Mouse (Mus musculus) frontal cortex, adult 2 months (tissue): ENCODE data around the gene Stx16. TPM values are rescaled to one million over a fixed set of nuclear protein-coding genes. Genes with fewer than 3 reads are reported as not detected.

Experiments used
- DNase-seq, 2 experiments: peaks; one replicate each; pipeline ENCODE4 v3.0.0; 2022; ENCODE audit warnings: low spot score in 1 of 2; ENCODE audit errors: extremely low spot score in 1 of 2
- polyA plus RNA-seq: library from polyadenylated mRNA; depleted of rRNA; stranded (reverse); fragments of >200 nt; gene quantifications from 2 replicates; pipeline ENCODE4 v1.2.3, GENCODE M21; 2012; rRNA removed

Gene Stx16
- polyA plus RNA-seq = 66.2 and 73.0 TPM in 2 replicates

DNA sequence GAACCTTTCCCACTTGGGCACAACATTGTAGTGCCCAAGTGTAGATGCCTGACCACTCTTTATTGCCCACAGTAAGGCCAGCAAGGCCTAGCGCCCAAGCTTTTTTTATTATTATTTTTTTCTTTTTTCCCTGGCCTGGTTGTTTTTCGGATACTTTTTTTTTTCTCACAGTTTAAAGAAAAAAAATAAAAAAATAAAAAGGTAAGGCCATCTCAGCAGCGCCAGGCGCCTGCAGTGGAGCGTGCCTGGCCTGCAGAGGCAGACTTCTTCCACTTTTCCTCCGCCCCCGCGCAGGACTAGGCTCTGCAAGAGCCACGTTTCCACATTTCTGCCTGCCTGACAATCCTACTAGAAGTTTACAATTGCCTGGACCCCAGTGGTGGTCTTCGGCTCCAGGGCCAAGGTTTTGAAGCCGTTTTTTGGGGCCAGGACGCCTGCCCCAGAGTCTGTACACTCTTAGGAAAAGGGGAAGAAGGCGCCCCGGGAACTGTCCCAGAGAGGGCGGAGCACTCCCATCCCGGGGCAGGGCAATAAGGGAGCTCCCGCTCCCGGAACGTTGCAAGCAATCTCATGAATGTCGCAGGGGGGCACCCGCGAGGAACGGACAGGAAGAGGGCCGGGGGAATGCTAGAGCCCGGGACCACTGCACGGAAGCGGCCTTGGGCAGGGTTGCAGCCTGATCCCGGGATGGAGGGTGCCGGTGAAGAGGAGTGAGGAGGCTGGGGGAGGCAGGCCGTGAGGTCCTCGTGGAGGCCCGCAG lies at the start of gene Stx16:
TSS of gene Stx16 (plus strand) at position 636 of the 760 bp plus-strand sequence.
- DNase-seq = peak; percentile 76 to 94

DNA sequence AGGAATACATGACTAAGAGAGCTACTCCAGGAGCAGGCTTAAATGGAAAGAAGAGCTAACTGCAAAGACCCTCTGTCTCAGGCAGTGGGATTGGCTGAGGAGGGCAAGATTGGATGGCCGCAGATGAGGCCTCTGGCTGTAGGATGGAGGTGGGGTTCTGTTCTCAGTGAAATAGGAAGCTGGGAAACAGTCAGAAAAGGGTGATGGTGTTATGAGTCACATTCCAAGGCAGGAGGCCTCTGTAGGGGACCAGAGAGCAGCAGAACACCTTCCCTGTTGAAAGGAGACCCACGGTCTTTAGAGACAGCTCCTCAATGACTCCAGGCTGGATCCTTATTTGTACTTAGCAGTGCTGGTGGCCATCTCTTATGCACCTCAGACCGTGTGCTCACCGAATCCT lies 49.7 kb upstream of the Stx16 start:
- DNase-seq = no peak

DNA sequence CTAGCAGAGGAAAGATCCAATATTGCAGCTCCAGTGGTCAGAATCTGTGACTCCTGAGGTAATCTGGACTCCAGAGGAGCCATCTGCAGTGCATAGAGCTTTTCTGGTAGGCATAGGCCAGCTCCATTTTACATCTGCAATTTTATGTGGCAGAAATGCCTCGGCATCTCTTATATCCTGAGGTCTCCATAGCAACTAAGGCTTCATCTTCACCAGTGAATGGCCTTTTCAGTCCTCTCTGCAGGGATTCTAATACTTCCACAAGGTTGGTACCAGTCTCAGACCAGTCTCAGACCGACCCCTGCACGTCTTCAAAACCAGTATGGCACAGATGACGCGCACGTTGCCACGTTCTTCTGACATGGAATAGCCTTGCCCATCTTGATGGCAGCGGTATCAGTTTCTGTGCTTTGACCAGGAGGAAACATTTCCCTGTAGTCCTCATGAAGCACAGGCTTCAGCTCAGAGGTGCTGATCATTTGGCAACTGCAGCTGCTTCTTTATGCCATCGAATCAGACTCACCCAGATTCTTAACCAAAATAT lies 42.8 kb upstream of the Stx16 start:
- no peak for DNase-seq

DNA sequence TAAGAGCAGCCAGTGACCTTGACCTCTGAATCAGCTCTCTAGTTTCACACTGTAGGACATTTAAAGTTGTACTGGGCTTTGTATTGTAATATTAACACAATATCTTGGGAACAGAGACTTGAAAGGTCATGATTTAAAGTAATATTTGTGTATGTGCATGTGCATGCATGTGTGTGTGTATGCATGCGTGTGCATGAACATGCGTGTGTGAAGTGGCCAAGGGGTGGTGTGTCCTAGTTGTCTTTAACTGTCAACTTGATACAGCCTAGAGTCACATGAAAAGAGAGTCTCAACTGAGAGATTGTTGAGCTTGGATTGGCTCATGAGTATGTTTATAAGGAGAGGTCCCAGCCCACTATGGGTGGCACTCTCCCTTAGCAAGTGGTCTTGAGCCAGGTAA lies 28.5 kb upstream of the Stx16 start:
- DNase-seq = no peak

DNA sequence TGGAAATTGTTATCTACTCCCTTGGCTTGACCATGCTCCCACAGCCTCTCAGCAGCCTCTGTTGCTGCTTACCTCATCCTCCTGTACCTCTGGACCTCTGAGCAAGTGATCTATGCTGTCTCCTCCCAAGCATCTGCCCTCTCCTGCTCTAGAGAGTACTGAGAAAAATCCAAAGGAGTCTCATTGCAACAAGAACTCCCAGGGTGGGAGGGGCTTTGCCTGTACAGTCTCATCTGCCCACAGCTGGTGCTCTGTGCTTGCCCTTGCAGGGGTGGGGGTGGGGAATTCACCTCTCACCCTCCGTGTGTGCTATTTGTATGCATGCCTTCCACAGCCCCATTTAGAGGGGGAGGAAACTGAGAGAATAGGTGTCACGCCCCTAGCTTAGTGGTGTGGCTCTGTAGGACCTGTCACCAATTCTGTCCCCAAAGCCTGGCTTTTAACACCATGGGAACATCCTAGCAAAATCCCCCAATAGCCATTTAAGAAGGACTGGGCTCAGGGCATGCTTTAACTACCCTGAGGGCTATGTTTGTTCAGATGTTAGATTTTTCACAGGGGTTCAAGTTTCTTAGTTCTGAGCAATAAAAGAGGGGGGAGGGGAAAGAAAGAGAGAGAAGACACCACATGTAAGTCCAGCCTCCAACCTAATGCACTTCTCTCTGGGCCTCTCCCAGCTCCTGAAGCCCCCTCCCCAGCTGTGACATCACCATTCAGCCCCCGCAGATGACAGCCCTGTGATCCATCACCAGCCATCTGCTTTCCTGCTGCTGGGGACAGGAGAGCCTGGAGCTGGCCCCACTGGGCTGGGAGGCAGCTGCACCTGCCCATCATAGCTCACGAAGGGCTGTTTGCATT lies 26.4 kb upstream of the Stx16 start:
- no peak for DNase-seq

DNA sequence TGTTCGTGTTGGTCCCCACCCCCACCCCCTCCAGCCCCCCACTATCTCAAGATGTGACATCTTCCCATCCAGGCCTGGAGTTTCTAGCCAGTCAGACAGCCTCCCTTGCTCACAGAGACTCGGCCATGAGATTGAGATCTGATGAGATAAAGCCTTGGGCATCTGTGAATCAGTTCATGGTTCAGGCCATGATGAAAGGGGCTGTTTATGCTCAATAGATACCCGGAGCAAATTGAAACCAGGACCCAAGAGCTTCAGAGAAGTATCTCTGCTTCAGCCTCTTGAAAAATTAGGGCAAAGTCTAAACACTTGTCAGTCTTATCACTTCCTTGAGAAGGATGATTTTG lies 25.8 kb upstream of the Stx16 start:
- no peak for DNase-seq

DNA sequence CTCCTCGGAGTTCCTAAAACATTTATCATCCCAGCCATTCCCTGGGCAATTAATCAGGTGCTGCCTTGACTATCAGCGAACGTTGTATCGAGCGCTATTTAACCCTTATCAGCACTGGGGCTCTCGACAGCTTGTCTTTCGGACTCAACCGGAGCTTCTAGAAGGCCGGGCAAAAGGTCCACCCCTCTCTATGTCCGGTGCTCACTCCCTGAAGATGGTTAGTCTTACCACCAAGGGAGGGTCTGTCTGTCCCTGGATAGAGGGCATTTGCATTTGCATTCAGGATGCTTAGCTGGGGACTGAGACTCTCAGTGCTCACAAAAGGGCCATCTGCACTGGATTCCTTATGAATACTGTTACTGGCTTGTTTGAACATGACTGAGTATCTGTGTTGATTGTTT lies 25.0 kb upstream of the Stx16 start:
- DNase-seq = no peak

DNA sequence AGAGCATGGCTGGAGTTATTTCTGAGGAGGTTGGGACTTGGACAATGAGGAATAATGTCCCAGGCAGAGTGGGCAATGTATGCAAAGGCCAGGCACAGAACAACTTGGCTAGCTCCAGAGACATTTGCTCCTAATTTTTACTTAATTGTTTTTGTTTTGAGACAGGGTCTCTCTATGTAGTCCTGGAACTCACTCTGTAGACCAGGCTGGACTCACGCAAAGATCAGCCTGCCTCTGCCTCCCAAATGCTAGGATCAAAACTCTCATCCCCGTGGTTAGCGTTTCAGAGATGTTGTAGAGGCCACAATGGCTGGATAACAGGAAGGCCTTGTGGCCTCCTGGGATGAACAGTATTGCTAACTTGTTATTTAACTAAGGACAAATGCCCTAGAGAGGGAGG lies 21.6 kb upstream of the Stx16 start:
- no peak for DNase-seq

DNA sequence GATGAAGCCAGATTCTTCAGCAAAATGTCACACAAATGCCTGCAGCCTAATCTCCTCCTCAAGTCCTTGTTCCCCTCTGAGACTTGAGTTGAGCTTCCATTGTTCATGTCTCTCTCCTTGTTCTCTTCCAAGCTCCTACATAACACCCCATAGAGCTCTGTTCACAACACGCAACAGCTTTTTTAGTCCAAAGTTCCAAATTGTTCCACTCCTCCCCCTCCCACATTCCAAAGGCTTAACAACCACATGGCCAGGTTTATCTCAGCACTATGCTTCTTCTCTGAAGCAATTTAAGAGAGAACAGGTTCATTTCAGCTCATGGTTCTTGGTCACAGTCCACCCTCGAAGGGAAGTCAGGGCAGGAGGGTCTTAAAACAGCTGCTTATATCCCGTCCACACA lies 18.4 kb upstream of the Stx16 start:
- DNase-seq = no peak

DNA sequence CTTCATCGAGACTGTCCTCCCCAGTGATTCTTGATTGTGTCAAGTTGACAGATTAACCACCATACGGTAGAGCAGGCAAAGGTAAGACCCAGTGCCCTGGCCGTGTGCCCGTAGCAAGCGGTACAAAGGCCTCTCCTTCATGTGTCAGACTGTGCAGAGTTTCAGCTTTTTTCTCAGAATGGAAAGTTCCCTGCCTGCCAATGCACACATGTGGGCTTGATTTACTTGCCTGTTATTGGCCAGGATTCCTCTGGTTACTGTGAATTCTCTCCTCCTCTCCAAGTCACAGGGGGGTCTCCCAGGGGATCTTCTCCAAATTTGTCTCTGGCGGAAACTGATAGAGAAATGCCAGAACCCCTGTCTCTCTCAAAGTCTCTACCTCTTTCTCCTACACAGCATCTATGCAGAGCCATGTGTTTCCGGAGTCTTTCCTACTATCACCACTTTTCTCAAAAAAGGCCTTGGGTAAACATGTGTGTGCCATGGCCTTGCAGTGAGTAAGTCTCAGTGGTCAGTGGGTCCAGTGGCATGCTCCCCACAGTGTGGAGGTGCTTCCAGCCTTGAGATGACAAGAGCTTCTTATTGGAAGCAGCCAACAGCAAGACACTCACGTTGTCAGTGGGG lies 17.7 kb upstream of the Stx16 start:
- no peak for DNase-seq

DNA sequence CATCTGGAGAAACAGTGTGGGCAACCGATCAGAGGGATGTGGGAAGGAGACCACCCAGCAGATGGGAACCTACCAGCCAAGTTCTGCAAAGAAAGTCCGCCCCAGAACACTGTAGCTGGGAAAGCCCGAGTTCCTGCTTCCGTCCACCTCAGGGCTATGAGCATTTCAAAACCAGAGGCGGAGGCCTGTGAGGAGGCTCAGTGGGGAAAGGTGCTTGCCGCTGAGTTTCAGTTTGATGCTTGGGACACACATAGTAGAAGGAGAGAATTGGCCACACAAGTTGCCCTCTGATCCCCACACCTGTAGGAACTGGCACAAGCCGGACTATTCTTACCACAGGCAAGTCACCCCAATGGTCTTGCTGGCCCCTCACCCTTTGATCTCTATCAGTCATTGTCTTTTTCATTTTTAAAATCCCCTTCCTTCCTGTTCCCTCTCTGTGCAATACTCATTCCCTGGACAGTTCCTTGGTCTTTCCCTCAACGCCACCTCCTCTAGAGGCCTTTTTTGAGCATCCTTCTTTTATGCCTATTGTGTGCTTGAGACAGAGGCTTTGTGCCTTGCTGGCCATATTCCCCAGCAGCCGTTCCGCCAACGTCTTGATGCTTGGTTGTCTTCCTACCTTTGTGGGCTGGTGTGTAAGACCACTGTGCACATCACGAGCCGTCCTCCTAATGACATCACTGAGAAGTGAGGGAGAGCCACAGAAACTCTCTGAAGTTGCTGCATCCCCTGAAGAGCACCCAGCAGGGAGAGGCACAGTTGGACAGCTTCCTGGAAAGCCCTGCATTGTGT lies 16.3 kb upstream of the Stx16 start:
- no peak for DNase-seq

DNA sequence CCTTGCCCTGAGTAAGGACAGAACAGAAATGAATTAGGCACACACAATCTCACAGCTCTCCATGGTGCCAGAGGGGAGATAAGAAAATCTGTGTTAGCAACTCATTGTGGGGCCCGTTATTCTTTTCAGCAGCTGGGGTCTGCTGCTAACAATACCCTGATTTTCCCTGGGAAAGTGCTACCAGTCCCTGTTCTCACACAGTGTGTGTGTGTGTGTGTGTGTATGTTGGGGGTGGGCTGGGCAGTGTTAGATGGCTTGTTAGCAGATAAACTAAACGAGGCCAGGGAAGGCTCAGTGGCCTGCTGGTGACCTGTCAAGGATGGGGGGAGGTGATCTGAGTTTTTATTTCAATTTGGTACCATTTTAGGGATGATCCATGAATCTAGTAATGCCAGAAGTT lies 14.9 kb upstream of the Stx16 start:
- no peak for DNase-seq

DNA sequence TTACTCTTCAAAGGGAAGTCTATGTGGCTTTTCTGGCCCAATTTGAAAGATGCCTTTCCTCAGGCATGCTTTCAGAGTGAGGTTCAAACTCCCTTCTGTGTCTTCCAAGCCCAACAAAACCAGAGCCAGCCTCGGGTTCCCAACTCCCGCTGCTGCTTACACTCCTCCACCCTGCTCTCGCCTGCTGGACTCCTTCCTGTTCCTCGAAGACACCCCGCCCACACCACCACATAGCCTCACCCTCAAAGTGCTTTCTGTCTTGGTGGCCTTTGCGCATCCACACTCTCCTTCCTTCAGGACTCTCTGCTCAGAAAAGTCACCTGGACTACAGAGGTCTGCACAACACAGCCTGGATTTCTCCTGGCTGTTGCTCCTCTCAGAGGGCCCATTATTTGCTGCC lies 13.0 kb upstream of the Stx16 start:
- no peak for DNase-seq

DNA sequence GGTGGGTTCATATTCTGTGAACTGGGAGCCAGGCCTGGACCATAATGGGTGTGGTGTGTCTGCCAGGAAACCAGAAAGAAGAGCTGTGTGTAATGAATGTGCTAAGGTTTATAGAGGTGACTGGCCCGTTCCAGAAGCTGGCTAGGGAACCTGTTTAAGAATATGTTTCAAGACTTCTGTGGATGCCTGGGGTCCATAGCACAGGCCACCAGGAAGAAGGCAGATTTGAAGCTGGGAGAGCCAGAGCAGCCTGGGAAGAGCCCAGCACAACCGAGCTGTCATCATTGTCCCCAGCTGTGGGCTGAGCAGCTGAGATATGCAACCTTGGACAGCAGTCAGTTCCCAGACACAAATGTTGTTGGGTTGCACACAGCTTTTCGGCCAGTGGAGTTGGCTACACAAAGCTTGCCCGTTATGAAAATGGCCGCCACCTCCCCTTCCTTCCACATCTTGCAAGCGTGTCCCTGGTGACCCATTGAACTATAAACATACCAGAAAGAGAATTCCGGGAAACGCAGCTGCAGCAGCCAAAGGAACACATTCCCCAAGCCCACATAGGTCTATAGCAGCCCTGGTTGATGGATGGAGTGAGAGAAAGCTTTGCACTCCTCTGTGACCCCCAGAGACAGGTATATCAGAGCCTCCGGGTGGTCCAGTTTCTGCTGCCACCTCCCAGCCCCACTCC lies 12.4 kb upstream of the Stx16 start:
- DNase-seq = no peak

DNA sequence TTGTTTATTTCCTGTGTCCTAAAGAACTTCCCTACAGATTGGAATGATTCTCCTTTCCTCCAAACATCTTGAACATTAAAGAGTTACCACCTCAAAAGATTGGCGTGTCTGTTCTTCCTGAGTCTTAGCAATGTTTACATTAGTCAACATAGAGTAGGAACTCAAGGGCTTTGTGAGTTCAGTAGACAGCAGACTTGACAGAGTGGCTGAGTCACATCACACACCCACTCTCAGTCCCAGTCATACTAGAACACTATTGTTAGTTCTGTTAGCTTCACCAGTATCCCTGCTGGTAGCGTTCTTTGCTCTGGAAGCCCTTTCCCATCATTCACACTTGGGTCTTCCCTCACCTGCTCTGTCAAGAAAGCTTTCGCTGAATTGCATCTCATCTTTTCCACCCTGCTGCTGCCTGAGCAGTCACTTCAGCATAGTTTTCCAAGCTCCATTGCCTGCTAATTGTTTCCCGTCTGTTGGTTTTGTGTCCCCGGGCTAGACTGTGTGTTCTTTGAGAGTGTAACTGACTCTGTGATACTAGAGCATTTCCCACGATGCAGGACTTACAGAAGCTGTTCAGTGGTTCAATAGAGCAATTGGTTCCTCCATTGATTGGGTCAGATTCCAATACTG lies 8.2 kb upstream of the Stx16 start:
- DNase-seq = peak in 1 of 2 experiments; percentile 40

DNA sequence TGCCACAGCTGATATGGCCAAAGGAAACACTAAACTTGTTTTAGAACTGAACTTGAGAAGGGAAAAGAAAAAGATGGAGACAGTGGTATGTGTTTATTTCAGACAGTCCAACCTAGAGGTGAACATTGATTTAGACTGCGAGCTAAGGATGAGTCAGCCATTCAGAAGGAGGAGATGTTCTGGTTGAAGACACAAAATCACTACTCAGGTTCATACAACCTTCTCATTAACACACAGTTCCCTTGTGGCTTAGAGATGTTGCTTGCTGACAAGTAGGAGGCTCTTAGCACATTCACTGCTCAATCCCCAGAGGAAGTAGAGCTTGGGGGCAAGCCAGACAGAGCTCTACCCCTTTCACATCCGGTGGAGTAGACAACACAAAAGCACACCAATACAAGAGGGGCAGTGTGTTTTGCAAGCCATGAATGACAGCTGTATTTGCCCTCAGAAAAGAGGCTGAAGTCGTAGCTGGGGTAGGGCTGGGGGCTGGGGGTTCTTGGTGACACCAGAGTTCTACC lies 6.5 kb upstream of the Stx16 start:
- no peak for DNase-seq

DNA sequence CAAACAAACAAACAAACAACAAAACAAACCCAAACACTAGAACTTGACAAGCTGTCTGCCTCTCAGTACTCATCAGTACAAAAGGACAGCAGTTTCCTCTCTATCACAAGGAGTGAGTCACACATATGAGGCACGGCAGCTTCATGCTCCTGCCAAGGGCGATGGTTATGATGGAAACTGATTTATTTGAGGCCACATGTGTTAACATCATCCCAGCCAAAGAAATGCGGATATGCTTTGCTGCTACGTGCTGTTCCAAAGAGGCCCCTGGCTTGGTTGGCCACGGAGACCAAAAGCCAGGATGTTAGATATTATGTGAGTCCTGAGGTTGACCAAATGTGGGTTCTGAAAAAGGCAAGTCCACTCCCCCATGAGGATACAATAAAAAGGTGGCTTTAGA lies 4.7 kb upstream of the Stx16 start:
- no peak for DNase-seq

DNA sequence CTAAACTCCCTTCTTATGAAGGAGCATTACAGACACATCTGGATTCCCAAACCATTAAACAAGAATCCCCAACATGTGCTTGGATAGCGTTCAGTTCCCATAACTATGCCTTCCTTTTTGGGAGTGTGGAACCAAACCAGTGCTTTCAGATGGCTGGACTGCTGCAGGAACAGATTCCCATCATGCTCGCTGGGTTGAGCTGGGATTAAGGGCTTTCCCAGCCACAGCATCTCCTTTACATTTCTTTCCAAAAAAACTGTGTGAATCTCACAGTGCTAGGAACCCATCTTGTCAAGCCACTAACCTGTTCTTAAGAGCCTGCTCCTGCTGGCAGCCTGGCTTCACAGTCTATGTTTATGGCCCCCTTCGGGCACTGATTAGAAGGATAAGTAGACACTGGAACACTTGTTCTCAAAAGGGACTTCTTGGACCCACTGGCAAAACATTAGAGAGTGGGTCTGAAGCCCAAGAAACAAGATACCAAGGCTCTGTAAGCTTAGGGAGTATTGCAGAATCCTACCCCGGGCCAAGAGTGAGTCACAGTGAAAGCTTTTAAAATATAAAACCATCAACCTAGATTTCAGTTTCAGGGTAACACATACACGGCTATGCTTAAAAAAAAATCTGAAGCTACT lies 2.8 kb upstream of the Stx16 start:
- no peak for DNase-seq

DNA sequence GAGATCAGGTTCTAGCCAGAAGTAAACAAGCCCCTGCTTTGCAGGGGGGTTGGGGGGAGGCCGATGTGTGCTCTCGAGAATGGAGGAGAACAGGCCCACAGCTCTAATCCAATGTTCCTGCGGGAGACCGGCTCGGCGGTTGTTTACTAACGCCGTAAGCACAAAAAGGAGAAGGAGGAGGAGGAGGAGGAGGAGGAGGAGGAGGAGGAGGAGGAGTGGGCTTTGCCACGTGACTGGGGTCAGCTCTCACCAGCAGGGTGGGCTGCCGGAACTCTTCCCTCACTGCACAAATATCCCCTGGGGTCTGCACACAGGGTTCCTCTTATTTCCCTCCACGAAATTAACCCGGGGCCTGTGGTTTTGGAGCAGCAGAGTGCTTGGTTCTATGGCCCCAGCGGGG lies 1.5 kb upstream of the Stx16 start:
- no peak for DNase-seq
